Mouse (Mus musculus): ENCODE measurements around the gene Ncdn. TPM values are rescaled to one million over a fixed set of nuclear protein-coding genes. Genes with fewer than 3 reads are reported as not detected.

Ncdn gene
- polyA plus RNA-seq, 1 experiment from 2014 or later = 161 TPM

Other genes with a start within 250 kb of the Ncdn start
- gene Ago4, start 220.0 kb downstream of the Ncdn start, polyA plus RNA-seq (2015; fragmentation: Nextera tagmentation; extraction: Ambion mirVana) = 8.4 and 11.6 TPM in 2 replicates
- 3.4 and 3.9 TPM in 2 replicates for gene Clspn, start 196.5 kb downstream of the Ncdn start, polyA plus RNA-seq (2015; fragmentation: Nextera tagmentation; extraction: Ambion mirVana)
- gene 5730409E04Rik, start 143.6 kb downstream of the Ncdn start, polyA plus RNA-seq (2015; fragmentation: Nextera tagmentation; extraction: Ambion mirVana) = 14.9 and 16.7 TPM in 2 replicates
- 393 and 408 TPM in 2 replicates for gene Psmb2, start 75.8 kb downstream of the Ncdn start, polyA plus RNA-seq (2015; fragmentation: Nextera tagmentation; extraction: Ambion mirVana)
- gene Tfap2e, start 17.2 kb downstream of the Ncdn start, polyA plus RNA-seq (2015; fragmentation: Nextera tagmentation; extraction: Ambion mirVana) = 0.09 and 0.22 TPM in 2 replicates
- 36.5 and 42.8 TPM in 2 replicates for gene AU040320, start 106 bp upstream of the Ncdn start, polyA plus RNA-seq (2015; fragmentation: Nextera tagmentation; extraction: Ambion mirVana)
- gene Zmym4, start 214.7 kb upstream of the Ncdn start, polyA plus RNA-seq (2015; fragmentation: Nextera tagmentation; extraction: Ambion mirVana) = 27.8 and 28.5 TPM in 2 replicates